Mouse (Mus musculus): ENCODE data around the gene Serinc2.
"Not testable (repeated sequence)": the region's sequence is repeated elsewhere in the genome, so short reads cannot be mapped to it uniquely, and the experiment has no call there.

The Serinc2 gene

GRCm38 (mm10) chr4:130264131-130264530 is 14.9 kb downstream of the Serinc2 start:
- no peak for DNase-seq (ENCODE audit: low spot score in 2 of 2)

DNA sequence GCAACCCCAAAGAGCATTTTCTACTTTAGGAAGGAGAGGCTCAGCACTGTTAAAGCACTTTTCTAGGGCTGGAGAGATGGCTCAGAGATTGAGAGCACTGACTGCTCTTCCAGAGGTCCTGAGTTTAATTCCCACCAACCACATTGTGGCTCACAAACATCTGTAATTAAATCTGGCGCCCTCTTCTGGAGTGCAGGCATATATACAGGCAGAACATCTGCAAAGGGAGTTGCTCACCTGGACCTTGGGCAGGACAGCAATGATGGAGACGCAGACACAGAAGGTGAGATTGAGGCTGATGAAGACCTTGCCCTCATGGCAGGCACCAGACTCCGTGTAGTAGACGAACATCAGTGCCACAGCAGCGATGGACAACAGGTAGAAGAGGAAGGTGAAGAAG is 18.6 kb downstream of the Serinc2 start:
- no peak for DNase-seq (ENCODE audit: low spot score in 2 of 2)

DNA sequence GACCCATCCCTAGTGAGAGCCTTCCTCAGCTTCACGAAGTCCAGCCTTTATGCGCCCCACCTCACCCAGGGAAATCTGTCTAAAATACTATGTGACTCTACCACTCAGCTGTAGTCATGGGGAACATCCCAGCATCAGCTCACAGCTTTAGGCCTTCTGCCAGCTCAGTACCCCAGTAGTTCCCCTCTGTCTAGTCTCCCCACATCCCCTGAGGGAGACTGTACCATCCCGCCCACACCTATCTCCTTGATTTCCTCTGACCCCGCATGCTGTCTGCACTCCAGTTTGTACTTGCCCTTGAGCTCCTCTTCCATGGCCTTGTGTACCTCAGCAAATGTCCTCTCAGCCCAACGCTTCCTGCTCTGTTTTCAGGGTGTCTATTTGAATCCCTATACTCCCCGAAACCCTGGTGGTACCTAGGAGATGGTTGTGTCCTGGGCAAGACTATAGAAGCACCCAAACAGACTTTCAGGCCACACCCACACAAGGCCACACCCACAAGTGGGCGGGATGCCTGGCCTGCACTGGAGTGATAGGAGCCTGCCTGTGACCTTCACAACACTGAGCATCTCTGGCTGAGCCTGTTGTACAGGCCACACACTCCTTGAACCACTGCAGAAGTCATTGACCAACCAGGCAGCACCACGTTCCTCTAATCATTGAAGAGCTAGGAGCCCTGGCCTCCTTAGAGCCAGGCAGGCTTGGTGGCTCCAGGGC is 26.4 kb downstream of the Serinc2 start:
- no peak for DNase-seq (ENCODE audit: low spot score in 2 of 2)

- DNase-seq (ENCODE audit: low spot score in 2 of 2) = no peak
Measured at GRCm38 (mm10) chr4:130251763-130252162, 27.2 kb downstream of the Serinc2 start.

- no peak for DNase-seq (ENCODE audit: low spot score in 2 of 2)
Measured at GRCm38 (mm10) chr4:130251172-130251705, 27.8 kb downstream of the Serinc2 start.

GRCm38 (mm10) chr4:130248636-130249035 is 30.4 kb downstream of the Serinc2 start:
- DNase-seq (ENCODE audit: low spot score in 2 of 2) = no peak

GRCm38 (mm10) chr4:130246132-130246531 is 32.9 kb downstream of the Serinc2 start:
- peak; percentile 72 to 81 for DNase-seq (ENCODE audit: low spot score in 2 of 2)

DNA sequence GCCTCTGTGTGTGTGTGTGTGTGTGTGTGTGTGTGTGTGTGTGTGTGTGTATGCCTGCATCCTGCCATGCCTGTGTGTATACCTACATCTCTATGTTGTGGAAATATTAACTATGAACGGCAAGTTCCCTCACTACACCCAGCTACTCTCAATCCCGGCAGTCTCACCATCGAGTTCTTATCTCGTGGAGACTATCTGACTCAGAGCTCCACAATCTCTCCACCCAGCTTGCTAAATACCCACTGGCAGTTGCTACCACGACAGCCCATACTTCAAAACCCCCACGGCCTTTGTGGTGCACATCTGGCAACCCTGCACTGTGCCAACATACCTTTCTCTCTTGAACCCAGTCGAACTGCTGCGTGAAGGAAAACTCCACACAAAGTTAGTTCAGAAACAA is 34.3 kb downstream of the Serinc2 start:
- DNase-seq (ENCODE audit: low spot score in 2 of 2) = no peak

- DNase-seq (ENCODE audit: low spot score in 2 of 2) = not testable (repeated sequence)
Measured at GRCm38 (mm10) chr4:130243621-130244020, 35.4 kb downstream of the Serinc2 start.

DNA sequence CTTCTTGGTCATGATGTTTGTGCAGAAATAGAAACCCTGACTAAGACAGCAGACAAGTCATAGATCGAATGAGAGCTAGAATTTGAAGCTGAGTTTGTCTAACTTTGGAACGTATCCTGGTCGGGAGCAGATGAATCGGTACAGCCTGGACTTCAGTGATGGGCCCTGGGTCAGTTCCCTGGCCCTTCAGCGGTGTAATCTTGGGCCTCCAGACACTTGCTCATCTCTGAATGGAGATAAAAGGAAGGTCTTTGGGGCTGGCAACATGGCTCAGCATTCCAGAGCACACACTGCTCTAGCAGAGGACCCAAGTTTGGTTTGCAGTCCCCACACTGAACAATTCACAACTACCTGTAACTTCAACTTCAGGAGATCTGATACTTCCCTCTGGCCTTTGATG is 36.0 kb downstream of the Serinc2 start:
- no peak for DNase-seq (ENCODE audit: low spot score in 2 of 2)

GRCm38 (mm10) chr4:130240695-130241094 is 38.3 kb downstream of the Serinc2 start:
- no peak for DNase-seq (ENCODE audit: low spot score in 2 of 2)

GRCm38 (mm10) chr4:130237607-130238006 is 41.4 kb downstream of the Serinc2 start:
- DNase-seq (ENCODE audit: low spot score in 2 of 2) = no peak

GRCm38 (mm10) chr4:130236361-130236760 is 42.6 kb downstream of the Serinc2 start:
- DNase-seq (ENCODE audit: low spot score in 2 of 2) = no peak

DNA sequence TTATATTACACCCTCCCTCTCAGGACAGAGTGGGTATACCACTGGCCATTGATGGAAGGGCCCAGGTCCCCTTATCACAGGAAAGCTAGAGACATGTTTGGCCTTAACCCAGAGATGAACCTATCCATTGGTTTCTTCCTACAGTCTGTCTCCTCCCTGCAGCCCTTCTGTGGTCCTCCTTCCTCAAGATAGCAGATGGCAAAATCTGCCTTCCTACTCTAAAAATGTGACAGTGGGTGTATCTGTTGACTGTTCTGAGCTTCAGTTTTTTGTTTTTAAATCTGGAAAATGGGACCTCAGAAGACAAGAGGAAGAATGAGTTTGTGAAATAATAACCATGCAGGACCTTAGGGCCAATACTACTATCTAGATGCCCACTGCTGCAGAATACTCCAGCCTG is 54.9 kb downstream of the Serinc2 start:
- DNase-seq (ENCODE audit: low spot score in 2 of 2) = peak in 1 of 2 experiments; percentile 16

- no peak for DNase-seq (ENCODE audit: low spot score in 2 of 2)
Measured at GRCm38 (mm10) chr4:130222179-130222578, 56.8 kb downstream of the Serinc2 start, which contains the start of gene Gm853. Gm853 (minus strand) TSS chr4:130222401.

DNA sequence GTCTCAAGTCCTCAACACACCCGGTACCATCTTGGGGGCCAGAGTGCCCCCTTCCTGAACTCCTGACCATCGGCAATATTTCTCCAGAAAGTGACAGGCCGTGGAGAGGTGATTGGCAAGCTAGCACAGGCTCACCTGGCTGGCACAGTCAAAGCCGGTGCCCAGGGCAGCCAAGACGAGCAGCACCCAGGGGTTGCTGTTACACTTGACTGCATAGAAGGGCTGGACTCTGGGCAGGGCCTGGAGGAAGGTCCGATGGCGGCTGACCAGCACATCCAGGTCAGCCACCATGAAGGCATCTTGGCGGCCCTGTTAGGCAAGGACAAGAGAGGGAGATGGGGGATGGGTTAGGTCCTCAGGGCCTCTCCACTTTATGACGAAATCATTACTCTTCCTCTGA is 58.8 kb downstream of the Serinc2 start:
- no peak for DNase-seq (ENCODE audit: low spot score in 2 of 2)

DNA sequence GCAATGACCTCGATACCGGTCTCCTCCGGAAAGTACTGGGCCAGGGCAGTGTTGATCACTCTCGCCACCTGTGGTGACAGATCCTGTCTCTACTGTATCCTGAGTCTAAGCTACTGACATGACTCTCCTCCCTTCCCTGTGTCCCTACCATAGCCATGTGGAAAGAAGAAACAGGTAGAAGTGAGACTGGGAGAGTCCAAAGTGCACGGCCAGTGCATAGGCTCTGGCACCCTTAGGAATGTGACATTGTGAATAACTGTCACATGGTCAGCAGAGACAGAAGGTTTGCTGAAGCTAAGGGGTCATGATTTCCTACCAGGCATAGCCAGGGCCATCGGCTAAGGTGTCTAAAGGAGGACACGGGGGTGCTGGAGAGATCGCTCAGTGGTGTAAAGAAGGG is 63.6 kb downstream of the Serinc2 start:
- no peak for DNase-seq (ENCODE audit: low spot score in 2 of 2)

GRCm38 (mm10) chr4:130213857-130214256 is 65.1 kb downstream of the Serinc2 start:
- no peak for DNase-seq (ENCODE audit: low spot score in 2 of 2)

DNA sequence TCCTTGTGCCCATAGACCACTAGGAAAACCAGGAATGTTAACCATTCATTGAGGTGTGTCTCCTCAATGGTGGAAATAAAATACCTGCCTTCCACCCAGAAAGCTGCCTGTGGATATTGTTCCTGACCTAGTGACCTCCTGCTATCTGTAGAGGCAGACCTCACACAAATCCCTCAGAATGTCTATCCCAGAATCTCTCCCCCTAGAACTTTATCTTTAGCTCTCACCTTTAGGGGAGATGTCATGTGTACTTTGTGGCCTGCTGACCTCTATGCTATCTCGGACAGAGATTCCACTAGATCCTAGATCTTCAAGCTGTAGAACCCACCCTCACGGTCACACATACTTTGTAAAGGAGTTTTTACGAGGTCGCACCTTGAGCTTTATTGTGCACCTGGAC is 65.8 kb downstream of the Serinc2 start:
- no peak for DNase-seq (ENCODE audit: low spot score in 2 of 2)

GRCm38 (mm10) chr4:130212421-130212820 is 66.6 kb downstream of the Serinc2 start:
- no peak for DNase-seq (ENCODE audit: low spot score in 2 of 2)

GRCm38 (mm10) chr4:130211870-130212269 is 67.1 kb downstream of the Serinc2 start:
- DNase-seq (ENCODE audit: low spot score in 2 of 2) = no peak

All from frontal cortex, postnatal 36 days (tissue).